Mouse (Mus musculus): ENCODE results near the gene Tcerg1l.

- TF ChIP-seq GATA1 (IDR thresholded peaks at IDR 0.05; ENCODE audit: borderline replicate concordance, low read length) (no peak), FLI1 (IDR thresholded peaks at IDR 0.05; ENCODE audit: low read length) (no peak)
These were observed 148.9 kb downstream of the Tcerg1l start for GRCm38 (mm10) chr7:138248612-138249011.

All from megakaryocyte, embryonic 14.5 days (primary cell).